Mouse (Mus musculus): ENCODE data around the gene Kif21a. TPM values are rescaled to one million over a fixed set of nuclear protein-coding genes. Genes with fewer than 3 reads are reported as not detected.

Gene Kif21a
- total and polyA plus RNA-seq, 3 experiments: not detected

DNA sequence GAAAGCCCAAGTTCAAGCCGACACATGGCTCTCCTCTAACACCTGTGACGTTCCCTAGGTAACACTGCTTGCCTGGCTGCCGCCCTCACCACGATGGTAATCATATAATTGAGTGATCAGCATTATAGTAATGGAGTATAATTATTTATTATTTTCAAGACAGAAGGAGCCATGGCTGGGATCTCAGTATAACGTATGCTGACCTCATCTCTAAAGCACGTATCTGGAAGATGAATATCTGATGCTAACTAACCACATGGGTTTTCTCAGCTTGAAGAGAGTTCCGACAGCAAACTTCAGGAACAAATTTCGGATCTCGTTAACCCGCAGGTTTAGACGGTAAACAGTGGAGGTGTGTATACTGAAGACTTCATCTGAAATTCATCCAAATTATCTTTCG is 33.4 kb downstream of the Kif21a start:
- Histone ChIP-seq H3K27ac (ENCODE audit: control insufficient read depth, low read depth, low read length) (no peak overlapping the region), H3K79me2 (ENCODE audit: control insufficient read depth, insufficient read depth, low read length, poor library complexity) (no peaks in the 10 kb centered on the region), H3K27me3 (ENCODE audit: control insufficient read depth in 1 of 2, insufficient read depth in 2 of 2, low read length in 2 of 2) (no peaks in the 10 kb centered on the region), H3K9ac (ENCODE audit: control insufficient read depth, low read depth, low read length, poor library complexity, severe bottlenecking) (no peak overlapping the region), H3K4me3 (ENCODE audit: control insufficient read depth in 1 of 2, insufficient read depth in 1 of 2, low read depth in 2 of 2, low read length in 2 of 2) (no peak overlapping the region), H3K4me1 (ENCODE audit: control insufficient read depth in 1 of 2, insufficient read depth in 2 of 2, low read length in 2 of 2) (no peaks in the 10 kb centered on the region), H3K9me3 (replicated peaks; ENCODE audit: insufficient read depth, low read length) (no peaks in the 10 kb centered on the region), H3K36me3 (ENCODE audit: control insufficient read depth in 1 of 2, insufficient read depth in 2 of 2, low read length in 2 of 2) (no peaks in the 10 kb centered on the region)
- TF ChIP-seq ELF1 (IDR thresholded peaks at IDR 0.05; ENCODE audit: low read depth, low read length) (no peak), TAL1 (IDR thresholded peaks at IDR 0.05; ENCODE audit: low read length) (no peak), ZMIZ1 (IDR thresholded peaks at IDR 0.05; ENCODE audit: low read depth, low read length) (no peak), USF1 (IDR thresholded peaks at IDR 0.05; ENCODE audit: low read depth, low read length) (no peak), RAD21 (IDR thresholded peaks at IDR 0.05; ENCODE audit: low read depth, low read length) (no peak), KAT2A (conservative IDR thresholded peaks at IDR 0.05; ENCODE audit: low read depth, low read length) (no peak), ZKSCAN1 (IDR thresholded peaks at IDR 0.05; ENCODE audit: low read depth, low read length) (no peak), MYC (IDR thresholded peaks at IDR 0.05; ENCODE audit: low read depth, low read length) (no peak), BHLHE40 (IDR thresholded peaks at IDR 0.05; ENCODE audit: borderline replicate concordance, low read depth, low read length) (no peak), MEF2A (IDR thresholded peaks at IDR 0.05; ENCODE audit: extremely low read depth, insufficient replicate concordance, low read depth, low read length, poor library complexity, severe bottlenecking) (no peak)
- DNase-seq (ENCODE audit: low read depth, low spot score): no peak

- Histone ChIP-seq H3K9me3 (replicated peaks; ENCODE audit: insufficient read depth, low read length) (no peaks in the 10 kb centered on the region), H3K27ac (ENCODE audit: control insufficient read depth, low read depth, low read length) (no peak overlapping the region), H3K4me3 (ENCODE audit: control insufficient read depth in 1 of 2, insufficient read depth in 1 of 2, low read depth in 2 of 2, low read length in 2 of 2) (no peak overlapping the region), H3K27me3 (ENCODE audit: control insufficient read depth in 1 of 2, insufficient read depth in 2 of 2, low read length in 2 of 2) (no peaks in the 10 kb centered on the region), H3K4me1 (ENCODE audit: control insufficient read depth in 1 of 2, insufficient read depth in 2 of 2, low read length in 2 of 2) (no peaks in the 10 kb centered on the region), H3K36me3 (ENCODE audit: control insufficient read depth in 1 of 2, insufficient read depth in 2 of 2, low read length in 2 of 2) (no peaks in the 10 kb centered on the region), H3K79me2 (ENCODE audit: control insufficient read depth, insufficient read depth, low read length, poor library complexity) (no peaks in the 10 kb centered on the region), H3K9ac (ENCODE audit: control insufficient read depth, low read depth, low read length, poor library complexity, severe bottlenecking) (no peak overlapping the region)
- TF ChIP-seq GATA1 (IDR thresholded peaks at IDR 0.05; ENCODE audit: low read depth, low read length) (no peak), USF1 (IDR thresholded peaks at IDR 0.05; ENCODE audit: low read depth, low read length) (no peak), ZC3H11A (IDR thresholded peaks at IDR 0.05; ENCODE audit: low read depth, low read length) (no peak), TAL1 (IDR thresholded peaks at IDR 0.05; ENCODE audit: low read length) (no peak), POLR2AphosphoS5 (IDR thresholded peaks at IDR 0.05; ENCODE audit: borderline replicate concordance, low read depth, low read length) (no peak), USF2 (IDR thresholded peaks at IDR 0.05; ENCODE audit: borderline replicate concordance in 1 of 2, insufficient read depth in 1 of 2, low read depth in 1 of 2, low read length in 2 of 2) (no peak), JUND (IDR thresholded peaks at IDR 0.05; ENCODE audit: low read depth, low read length) (no peak), MXI1 (IDR thresholded peaks at IDR 0.05; ENCODE audit: low read depth, low read length) (no peak), TCF12 (IDR thresholded peaks at IDR 0.05; ENCODE audit: low read depth, low read length) (no peak), ZKSCAN1 (IDR thresholded peaks at IDR 0.05; ENCODE audit: low read depth, low read length) (no peak), KAT2A (conservative IDR thresholded peaks at IDR 0.05; ENCODE audit: low read depth, low read length) (no peak), MYB (IDR thresholded peaks at IDR 0.05; ENCODE audit: low read depth, low read length) (no peak), NELFE (IDR thresholded peaks at IDR 0.05; ENCODE audit: low read depth, low read length) (no peak), CTCF (IDR thresholded peaks at IDR 0.05 in 2 of 3, conservative IDR thresholded peaks at IDR 0.05 in 1 of 3; ENCODE audit: control insufficient read depth in 1 of 3, insufficient read depth in 1 of 3, low read depth in 2 of 3, low read length in 3 of 3, poor library complexity in 1 of 3, severe bottlenecking in 1 of 3) (no peak), POLR2A (IDR thresholded peaks at IDR 0.05; ENCODE audit: control insufficient read depth in 1 of 2, insufficient read depth in 1 of 2, low read depth in 1 of 2, low read length in 2 of 2, poor library complexity in 1 of 2) (no peak), RAD21 (IDR thresholded peaks at IDR 0.05; ENCODE audit: low read depth, low read length) (no peak), EP300 (IDR thresholded peaks at IDR 0.05; ENCODE audit: low read depth in 1 of 2, low read length in 2 of 2) (no peak), MAZ (IDR thresholded peaks at IDR 0.05; ENCODE audit: low read depth, low read length) (no peak), POLR2AphosphoS2 (IDR thresholded peaks at IDR 0.05; ENCODE audit: low read length) (no peak), NRF1 (IDR thresholded peaks at IDR 0.05; ENCODE audit: insufficient read depth, low read depth, low read length, poor library complexity, severe bottlenecking) (no peak)
- no peak for DNase-seq (ENCODE audit: low read depth, low spot score)
Observed at GRCm38 (mm10) chr15:91012793-91013580, 36.8 kb downstream of the Kif21a start.
